Mouse (Mus musculus): ENCODE measurements at regions not wholly inside any gene's neighbourhood (a gene's known extent, or its start where the extent isn't known, plus 50 kb on each side); places are given as distances from the start of the nearest gene placed in this dataset.

- no peak for ATAC-seq (ENCODE audit: poor library complexity, severe bottlenecking)
Observed at GRCm38 (mm10) chr6:91573487-91573886, 57.8 kb downstream of the Lsm3 start.

DNA sequence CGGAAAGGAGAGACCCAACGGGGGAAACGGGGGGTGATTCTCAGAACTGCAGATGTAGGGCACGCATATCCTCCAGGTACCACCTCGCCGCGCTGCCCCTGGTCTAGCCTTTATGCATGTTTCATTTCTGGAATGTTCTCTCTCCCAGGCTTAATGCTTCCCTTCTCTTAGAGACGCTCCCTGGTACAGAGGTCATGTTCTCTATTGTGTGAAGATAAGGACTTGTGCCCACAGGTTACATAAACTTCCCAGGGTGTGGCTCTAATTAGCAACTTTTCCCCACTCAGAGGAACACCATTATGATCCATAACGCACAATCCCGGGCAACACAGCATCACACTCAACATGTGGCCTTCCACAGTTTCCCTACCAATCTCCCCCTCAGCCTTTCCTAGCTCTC, 58.7 kb downstream of the Lsm3 start:
- ATAC-seq (ENCODE audit: poor library complexity, severe bottlenecking), result no peak

DNA sequence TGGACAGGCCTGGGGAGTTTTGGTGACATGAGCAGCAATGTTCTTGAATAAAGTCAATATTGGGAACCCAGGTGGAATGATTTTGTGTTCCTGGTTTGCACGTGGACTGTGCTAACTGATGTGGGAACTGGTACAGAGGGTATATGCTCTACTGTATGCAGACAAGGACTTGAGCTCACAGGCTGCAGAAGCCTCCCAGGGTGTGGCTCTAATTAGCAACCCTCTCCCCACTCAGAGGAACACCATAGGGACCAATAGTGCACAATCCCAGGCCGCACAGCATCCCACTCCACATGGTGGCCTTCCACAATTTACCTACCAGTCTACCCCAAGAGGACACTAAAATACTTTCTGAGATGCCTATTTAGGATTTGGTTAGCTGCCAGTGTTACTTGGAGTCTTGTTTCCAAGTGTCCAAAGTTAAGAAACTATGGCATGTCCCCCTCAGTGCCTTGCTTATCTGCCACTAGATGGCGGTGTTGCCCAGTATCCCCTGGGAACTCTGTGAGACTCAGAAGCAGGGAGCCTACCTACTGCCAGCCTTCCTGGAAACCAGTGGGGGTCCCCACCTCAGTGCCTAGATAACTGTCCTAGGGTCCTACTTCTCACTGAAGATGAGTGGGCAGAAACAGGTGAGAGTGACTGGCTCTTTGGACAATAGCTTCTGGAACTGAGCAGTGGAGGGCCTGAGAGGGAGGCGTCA, 60.1 kb downstream of the Lsm3 start:
- peak; percentile 79 for ATAC-seq (ENCODE audit: poor library complexity, severe bottlenecking)

DNA sequence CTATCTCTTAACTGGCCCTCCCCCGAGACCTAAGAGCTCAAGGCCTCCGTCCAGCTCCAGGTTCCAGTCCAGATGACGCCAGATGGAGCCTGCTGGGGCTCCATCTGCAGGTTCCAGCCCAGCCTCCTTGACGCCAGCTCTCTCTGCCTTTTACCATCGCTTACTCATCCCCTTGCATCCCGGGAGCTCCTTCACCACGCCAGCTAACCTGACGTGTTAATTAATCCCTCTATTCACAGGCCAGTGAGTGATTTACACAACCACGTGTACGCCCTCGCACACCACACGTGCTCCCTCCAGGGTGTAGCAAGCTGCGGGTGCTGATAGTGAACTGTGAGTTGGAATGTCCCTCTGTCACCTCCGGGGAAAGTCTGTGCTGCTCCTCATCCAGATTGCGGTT, 61.2 kb downstream of the Lsm3 start:
- ATAC-seq (ENCODE audit: poor library complexity, severe bottlenecking), result no peak

DNA sequence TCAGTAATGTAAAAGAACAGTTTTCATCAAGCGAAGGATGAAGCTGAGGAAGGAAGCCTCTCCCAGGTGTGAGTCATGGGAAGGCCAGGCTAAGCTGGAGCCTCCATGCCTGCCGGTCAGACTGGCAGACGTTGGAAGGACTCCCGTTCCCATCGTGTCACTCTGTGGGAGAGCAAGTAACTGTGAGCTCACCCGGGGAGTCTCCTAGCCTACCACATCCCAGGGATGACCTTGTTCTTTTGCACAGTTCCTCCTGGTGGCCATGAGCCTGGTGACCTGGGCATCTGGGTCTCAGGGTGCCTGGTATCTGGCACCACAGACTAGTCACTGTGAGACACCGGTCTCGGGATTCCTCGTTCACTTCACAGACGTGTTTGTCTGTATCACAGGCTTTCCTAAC, 63.9 kb downstream of the Lsm3 start:
- ATAC-seq (ENCODE audit: poor library complexity, severe bottlenecking), result no peak

GRCm38 (mm10) chr6:91580607-91581006, 64.9 kb downstream of the Lsm3 start:
- ATAC-seq (ENCODE audit: poor library complexity, severe bottlenecking), result no peak

GRCm38 (mm10) chr6:91582338-91582737, 66.6 kb downstream of the Lsm3 start:
- ATAC-seq (ENCODE audit: poor library complexity, severe bottlenecking), result peak; percentile 61; the same call in 1 of the 2 replicates

GRCm38 (mm10) chr6:91583346-91583745, 67.6 kb downstream of the Lsm3 start:
- no peak for ATAC-seq (ENCODE audit: poor library complexity, severe bottlenecking)

DNA sequence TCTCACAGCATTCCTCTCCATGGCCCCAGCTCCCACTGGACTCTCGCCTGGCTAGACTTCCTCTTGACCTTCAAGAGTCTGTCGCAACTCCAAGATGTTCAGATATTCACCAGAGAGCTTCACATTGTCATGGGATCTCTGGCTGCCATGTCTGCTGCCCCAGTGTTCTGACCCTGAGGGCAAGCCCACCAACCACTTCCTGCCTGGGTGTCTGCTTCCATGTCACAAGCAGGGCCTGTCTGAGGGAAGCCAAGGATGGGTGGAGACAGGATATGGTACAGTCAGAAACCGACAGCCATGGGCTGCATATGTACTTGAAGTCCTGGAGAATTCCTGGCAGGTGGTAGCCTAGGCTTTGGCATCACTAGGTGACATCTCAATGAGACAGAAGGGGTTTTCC, 69.8 kb downstream of the Lsm3 start:
- ATAC-seq (ENCODE audit: poor library complexity, severe bottlenecking), result peak; percentile 68

DNA sequence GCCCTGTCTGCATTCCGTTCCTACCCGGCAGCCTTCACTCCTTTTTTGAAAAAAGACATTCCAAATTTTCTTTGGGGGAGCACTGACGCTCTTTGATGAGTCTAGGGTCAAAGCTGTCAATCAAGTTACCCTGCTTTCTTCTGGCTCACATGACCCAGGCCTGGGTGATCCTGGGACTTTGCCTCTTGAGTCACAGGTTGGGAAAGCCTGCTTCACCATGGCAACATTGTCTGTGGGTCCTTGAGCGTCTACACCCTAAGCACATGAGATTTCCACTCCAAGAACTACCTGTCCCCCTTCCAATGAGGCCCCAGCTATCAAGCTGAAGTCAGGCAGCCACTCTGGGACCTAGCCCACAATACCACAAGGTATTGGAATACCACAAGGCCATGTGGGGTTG, 73.5 kb downstream of the Lsm3 start:
- ATAC-seq (ENCODE audit: poor library complexity, severe bottlenecking), result no peak

DNA sequence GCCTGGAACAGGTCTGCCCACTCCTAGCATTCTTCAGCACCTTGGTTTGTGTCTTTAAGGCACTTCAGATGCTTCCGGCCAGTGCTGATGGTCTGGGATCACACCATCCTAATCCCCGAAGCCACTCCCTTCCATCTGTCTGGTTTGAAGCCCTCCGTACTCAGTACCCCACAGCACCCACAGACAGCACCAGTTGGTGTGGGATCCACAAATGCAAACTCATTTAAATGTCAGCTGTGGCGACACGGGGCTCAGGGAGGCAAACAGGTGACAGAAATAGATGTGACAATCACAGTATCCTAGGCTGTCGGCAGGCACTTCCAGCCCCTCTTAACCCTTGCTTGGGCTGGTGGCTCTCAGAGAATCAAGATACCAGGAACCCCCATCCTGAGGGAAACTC, 74.7 kb downstream of the Lsm3 start:
- ATAC-seq (ENCODE audit: poor library complexity, severe bottlenecking), result no peak

GRCm38 (mm10) chr6:91590806-91591571, 75.3 kb downstream of the Lsm3 start:
- no peak for ATAC-seq (ENCODE audit: poor library complexity, severe bottlenecking)

DNA sequence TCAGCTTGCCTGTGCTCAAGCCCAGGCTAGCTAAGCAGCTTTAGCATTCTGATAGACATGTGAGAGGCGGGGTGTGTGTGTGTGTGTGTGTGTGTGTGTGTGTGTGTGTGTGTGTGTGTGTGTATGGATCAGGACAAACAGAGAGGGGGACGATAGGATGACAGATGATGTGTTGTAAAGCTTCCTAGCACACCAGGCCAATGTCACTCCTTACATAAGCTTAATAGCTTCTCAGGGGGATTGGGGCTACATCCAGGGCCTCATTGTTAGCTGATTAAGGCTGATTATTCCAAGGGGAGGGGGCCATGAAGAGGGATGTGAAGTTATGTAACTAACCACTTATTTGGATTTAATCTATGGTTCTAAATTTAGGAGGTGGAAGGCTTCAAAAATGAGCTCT, 76.9 kb downstream of the Lsm3 start:
- ATAC-seq (ENCODE audit: poor library complexity, severe bottlenecking), result no peak

DNA sequence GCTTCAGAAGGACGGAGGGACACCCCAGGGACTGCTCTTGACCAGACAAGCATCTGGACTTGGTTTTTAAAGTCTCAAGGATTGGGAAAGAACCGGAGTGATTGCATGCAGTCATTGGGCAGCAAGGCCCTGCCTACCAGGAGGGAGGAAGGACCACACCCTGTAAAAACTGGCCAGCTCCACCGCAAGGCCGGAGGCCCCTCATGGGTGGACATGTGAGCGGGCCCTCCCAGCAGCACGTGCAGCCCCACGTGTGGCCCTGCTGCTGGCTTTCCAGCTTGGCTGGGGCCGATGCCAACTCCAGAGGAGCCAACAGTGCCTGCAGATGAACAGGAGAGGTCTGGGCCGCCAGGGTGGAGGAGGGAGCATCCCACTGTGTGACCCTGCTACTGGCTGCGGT, 83.2 kb downstream of the Lsm3 start:
- ATAC-seq (ENCODE audit: poor library complexity, severe bottlenecking), result peak; percentile 59

- no peak for ATAC-seq (ENCODE audit: poor library complexity, severe bottlenecking)
Observed at GRCm38 (mm10) chr6:91600116-91600515, 83.7 kb upstream of the Slc6a6 start.

- ATAC-seq (ENCODE audit: poor library complexity, severe bottlenecking), result no peak
Observed at GRCm38 (mm10) chr6:91606634-91607215, 77.1 kb upstream of the Slc6a6 start.

GRCm38 (mm10) chr6:91607613-91608272, 76.1 kb upstream of the Slc6a6 start:
- ATAC-seq (ENCODE audit: poor library complexity, severe bottlenecking), result peak; percentile 33; the same call in 1 of the 2 replicates

DNA sequence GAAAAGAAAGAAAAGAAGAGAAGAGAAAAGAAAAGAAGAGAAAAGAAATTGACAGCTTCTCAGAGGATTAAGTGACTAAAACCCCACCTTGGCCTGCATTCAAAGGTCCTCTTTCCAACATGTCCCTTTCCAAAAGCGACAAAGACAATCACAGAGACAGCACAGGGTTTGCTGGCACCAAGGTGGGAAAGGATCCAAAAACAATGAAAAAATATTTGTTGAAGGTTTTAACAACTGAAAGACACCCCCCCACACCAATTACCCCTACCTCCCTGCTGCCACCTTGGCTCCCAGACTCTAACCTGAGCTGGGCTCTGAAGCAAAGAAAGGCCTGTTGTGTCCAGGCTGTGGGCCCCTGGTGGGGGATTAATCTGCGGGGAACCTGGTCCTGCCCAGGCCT, 74.2 kb upstream of the Slc6a6 start:
- ATAC-seq (ENCODE audit: poor library complexity, severe bottlenecking), result no peak

GRCm38 (mm10) chr6:91615022-91615421, 68.8 kb upstream of the Slc6a6 start:
- ATAC-seq (ENCODE audit: poor library complexity, severe bottlenecking), result no peak

- no peak for ATAC-seq (ENCODE audit: poor library complexity, severe bottlenecking)
Observed at GRCm38 (mm10) chr6:91616541-91616940, 67.3 kb upstream of the Slc6a6 start.

DNA sequence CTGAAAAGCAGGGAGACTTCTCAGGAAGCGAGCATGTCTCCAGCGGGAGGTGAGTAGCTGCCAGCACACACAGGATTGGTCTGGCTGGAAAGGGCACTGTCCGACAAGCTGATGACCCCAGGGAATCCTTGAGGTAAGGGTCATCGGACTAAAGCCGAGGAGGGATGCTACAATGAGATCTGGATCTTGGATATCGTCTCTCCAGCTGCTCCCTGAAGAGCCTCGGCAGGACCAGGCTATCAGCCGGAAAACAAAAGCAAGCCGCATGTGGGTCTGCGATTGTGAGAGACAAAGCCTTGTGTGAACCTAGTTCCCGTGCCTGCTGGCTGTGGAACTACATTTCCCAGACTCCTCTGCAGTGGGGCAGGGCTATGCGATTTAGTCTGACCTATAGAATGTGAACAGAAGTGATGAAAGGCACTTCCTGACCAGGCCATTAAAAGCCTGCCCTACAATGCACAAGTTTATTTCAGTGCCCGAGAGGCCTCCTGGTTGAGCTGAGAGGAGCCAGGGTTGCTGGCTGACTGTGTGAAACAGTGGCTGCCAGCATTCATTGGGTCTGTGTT, 66.7 kb upstream of the Slc6a6 start:
- peak; percentile 97 for ATAC-seq (ENCODE audit: poor library complexity, severe bottlenecking)

Data from megakaryocyte, adult 5-6 weeks (primary cell).